Mouse (Mus musculus) heart, adult 2 months (tissue): ENCODE measurements at regions not wholly inside any gene's neighbourhood (a gene's known extent, or its start where the extent isn't known, plus 50 kb on each side); places are given as distances from the start of the nearest gene placed in this dataset.

ENCODE experiments used
- DNase-seq, 2 experiments: peaks; one replicate each; pipeline ENCODE4 v3.0.0; 2021
- H3K27ac ChIP-seq: fragments of 200-600 bp; 2 replicates; pipeline ENCODE4 v1.8.1; 2022
- H3K27me3 ChIP-seq: fragments of 200-500 bp; 2 replicates; pipeline ENCODE4 v1.6.1; 2012; ENCODE audit warnings: mild to moderate bottlenecking, low read length, inconsistent platforms, mixed read lengths; ENCODE audit not compliant: control insufficient read depth, insufficient read depth
- H3K36me3 ChIP-seq: fragments of 200-500 bp; 2 replicates; pipeline ENCODE4 v1.6.1; 2012; ENCODE audit warnings: low read length, inconsistent platforms; ENCODE audit not compliant: control insufficient read depth, insufficient read depth
- H3K4me1 ChIP-seq: fragments of 200-500 bp; 2 replicates; pipeline ENCODE4 v1.6.1; 2011; ENCODE audit warnings: low read length; ENCODE audit not compliant: control insufficient read depth, insufficient read depth
- H3K4me3 ChIP-seq: fragments of 200-600 bp; 2 replicates; pipeline ENCODE4 v1.8.1; 2022
- H3K79me2 ChIP-seq: fragments of 200-500 bp; replicated peaks from 2 replicates; pipeline ENCODE4 v1.6.1; 2012; ENCODE audit warnings: mild to moderate bottlenecking, inconsistent platforms, low read length, moderate library complexity, mixed read lengths; ENCODE audit not compliant: control insufficient read depth, insufficient read depth
- H3K9ac ChIP-seq: fragments of 200-500 bp; 2 replicates; pipeline ENCODE4 v1.6.1; 2012; ENCODE audit warnings: low read depth, mild to moderate bottlenecking, control low read depth, inconsistent platforms, low read length, mixed read lengths
- CTCF ChIP-seq: fragments of 200-600 bp; IDR thresholded peaks from 2 replicates; pipeline ENCODE4 v1.8.1; 2022; ENCODE audit warnings: antibody characterized with exemption, mild to moderate bottlenecking, moderate library complexity
- EP300 ChIP-seq: fragments of 200-500 bp; IDR thresholded peaks from 2 replicates; pipeline ENCODE4 v1.6.1; 2011; ENCODE audit warnings: low read depth, low read length, control low read depth; ENCODE audit not compliant: insufficient read depth
- POLR2A ChIP-seq: fragments of 200-500 bp; IDR thresholded peaks from 2 replicates; pipeline ENCODE4 v1.6.1; 2011; ENCODE audit warnings: mild to moderate bottlenecking, low read depth, low read length, control low read depth; ENCODE audit not compliant: insufficient read depth
- WGBS: fragments of 180-500 bp; shearing (Covaris S2); methylation state at CpG from one replicate; pipeline ENCODE4 v1.1.7; 2018; 5-methylcytosine and 5-hydroxymethylcytosine counted together
- intact Hi-C: fragments of 180-260 bp; cut with DNase I; formaldehyde crosslinking; loops from one replicate; pipeline ENCODE4 v1.15.1; 2025

- DNase-seq, result no peak
Observed at GRCm38 (mm10) chr8:115430793-115431192, 276.8 kb downstream of the Maf start.

GRCm38 (mm10) chr8:115429291-115429883 lies 278.2 kb downstream of the Maf start:
- Histone ChIP-seq H3K79me2 (no peaks in the 10 kb centered on the region), H3K9ac (no peak overlapping the region), H3K27ac (no peak overlapping the region), H3K36me3 (no peaks in the 10 kb centered on the region), H3K4me3 (no peak overlapping the region), H3K27me3 (no peaks in the 10 kb centered on the region), H3K4me1 (no peaks in the 10 kb centered on the region)
- no peak for TF ChIP-seq EP300
- no peak for TF ChIP-seq POLR2A
- TF ChIP-seq CTCF, result no peak
- no peak for DNase-seq
- 78% methylated on average over 3 of the region's 3 CpGs for WGBS
- intact Hi-C loops, result no loop called here

More at GRCm38 (mm10) chr8:115430793-115431192, 276.8 kb downstream of the Maf start:
- intact Hi-C loops, result no loop called here
- no peak overlapping the region for H3K9ac ChIP-seq
- H3K79me2 ChIP-seq, result no peaks in the 10 kb centered on the region
- TF ChIP-seq EP300, result no peak
- no peak for TF ChIP-seq POLR2A
- no peak for TF ChIP-seq CTCF
- no peak overlapping the region for H3K27ac ChIP-seq
- no peaks in the 10 kb centered on the region for H3K4me1 ChIP-seq
- no peaks in the 10 kb centered on the region for H3K36me3 ChIP-seq
- WGBS, result 67% methylated on average over 3 of the region's 3 CpGs
- H3K27me3 ChIP-seq, result no peaks in the 10 kb centered on the region
- no peak overlapping the region for H3K4me3 ChIP-seq

DNA sequence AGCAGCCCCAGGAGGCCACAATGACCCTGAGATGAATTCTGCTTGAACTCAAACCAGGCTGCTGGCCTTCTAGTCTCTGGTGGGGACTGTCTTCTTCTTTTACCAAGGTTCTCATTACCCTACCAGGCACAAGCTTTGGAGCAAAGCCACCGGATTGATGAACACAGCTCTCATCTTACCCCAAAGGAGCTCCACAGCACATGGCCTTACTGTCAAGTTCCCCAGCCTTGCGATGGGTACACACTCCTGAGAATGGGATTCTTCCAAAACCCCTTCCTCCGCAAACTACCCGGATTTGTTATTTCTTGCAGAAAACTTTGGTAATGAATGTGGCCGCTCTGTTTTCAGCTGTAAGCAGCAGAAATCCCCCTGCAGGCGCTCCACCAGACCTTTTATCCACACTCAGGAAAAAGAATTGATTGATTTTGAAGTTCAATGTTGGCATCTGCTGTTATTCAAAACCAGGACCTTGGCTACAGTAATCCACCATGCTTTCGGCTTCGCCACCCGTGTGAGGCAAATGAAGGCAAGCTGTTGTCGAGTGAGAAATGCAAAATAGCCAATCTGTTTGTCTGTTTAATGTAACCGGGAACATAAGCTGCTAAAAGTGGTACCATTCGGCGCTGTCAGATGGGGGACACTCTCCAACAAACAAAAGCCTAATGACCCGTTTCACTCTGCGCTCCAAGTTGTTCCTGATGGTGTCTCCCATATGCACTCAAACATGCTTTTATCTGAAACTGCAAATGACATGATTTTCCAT lies 278.9 kb downstream of the Maf start:
- TF ChIP-seq CTCF (no peak), EP300 (no peak), POLR2A (no peak)
- no peak for DNase-seq
- no peaks in the 10 kb centered on the region for H3K79me2 ChIP-seq
- WGBS, result 89% methylated on average over 15 of the region's 15 CpGs
- intact Hi-C loops, result no loop called here
- no peaks in the 10 kb centered on the region for H3K4me1 ChIP-seq
- H3K36me3 ChIP-seq, result no peaks in the 10 kb centered on the region
- H3K9ac ChIP-seq, result no peak overlapping the region
- no peak overlapping the region for H3K27ac ChIP-seq
- no peaks in the 10 kb centered on the region for H3K27me3 ChIP-seq
- H3K4me3 ChIP-seq, result no peak overlapping the region

DNA sequence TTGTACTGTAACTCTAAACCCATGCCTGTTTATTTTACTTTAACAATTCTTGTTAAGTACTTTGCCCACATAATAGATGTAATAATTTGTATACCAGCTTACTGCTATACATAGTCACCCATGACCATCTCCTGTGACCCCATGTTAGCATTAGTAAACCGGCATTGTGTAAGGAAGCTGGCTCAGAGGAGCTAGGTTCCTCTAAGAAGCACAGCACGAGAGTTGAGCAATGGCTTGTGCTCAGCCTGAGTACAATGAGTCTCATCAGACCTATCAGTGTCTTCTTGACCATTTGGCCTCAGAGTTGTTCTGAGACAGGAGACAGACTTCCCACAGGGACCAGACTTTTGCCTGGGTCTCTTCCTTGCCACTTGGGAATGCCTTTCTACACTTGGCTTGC lies 279.6 kb downstream of the Maf start:
- Histone ChIP-seq H3K4me1 (no peaks in the 10 kb centered on the region), H3K27me3 (no peaks in the 10 kb centered on the region), H3K4me3 (no peak overlapping the region), H3K27ac (no peak overlapping the region), H3K36me3 (no peaks in the 10 kb centered on the region), H3K9ac (no peak overlapping the region), H3K79me2 (no peaks in the 10 kb centered on the region)
- no peak for TF ChIP-seq EP300
- no peak for TF ChIP-seq CTCF
- no peak for TF ChIP-seq POLR2A
- 71% methylated on average over 2 of the region's 2 CpGs for WGBS
- no peak for DNase-seq
- intact Hi-C loops, result no loop called here

DNA sequence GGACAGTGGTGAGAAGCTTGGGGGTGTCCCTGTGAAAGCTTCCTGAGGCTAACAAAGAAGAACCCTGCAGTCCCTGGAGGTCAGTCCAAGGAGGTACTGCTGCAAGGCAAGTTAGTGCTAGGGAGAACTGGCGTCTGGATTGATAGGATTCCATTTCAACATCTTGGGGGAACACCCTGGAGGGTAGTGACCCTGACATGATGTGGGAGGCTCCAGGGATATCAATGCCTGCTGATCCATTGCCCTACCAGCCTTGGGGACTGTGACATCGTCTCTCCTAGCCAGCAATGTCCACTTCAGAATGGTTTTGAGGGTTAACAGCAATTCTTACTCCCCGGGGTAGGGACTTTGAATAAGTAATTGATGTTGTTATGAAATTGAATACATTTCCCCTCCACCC lies 280.1 kb downstream of the Maf start:
- intact Hi-C loops, result no loop called here
- no peak for TF ChIP-seq CTCF
- TF ChIP-seq POLR2A, result no peak
- TF ChIP-seq EP300, result no peak
- no peaks in the 10 kb centered on the region for H3K36me3 ChIP-seq
- WGBS, result 70% methylated on average over 3 of the region's 3 CpGs
- no peak overlapping the region for H3K27ac ChIP-seq
- no peaks in the 10 kb centered on the region for H3K4me1 ChIP-seq
- no peak for DNase-seq
- H3K79me2 ChIP-seq, result no peaks in the 10 kb centered on the region
- H3K27me3 ChIP-seq, result no peaks in the 10 kb centered on the region
- no peak overlapping the region for H3K9ac ChIP-seq
- H3K4me3 ChIP-seq, result no peak overlapping the region

GRCm38 (mm10) chr8:115426543-115426942 lies 281.1 kb downstream of the Maf start:
- no peak for TF ChIP-seq CTCF
- TF ChIP-seq POLR2A, result no peak
- no peak overlapping the region for H3K27ac ChIP-seq
- 90% methylated on average over 3 of the region's 3 CpGs for WGBS

More at GRCm38 (mm10) chr8:115426543-115426942, 281.1 kb downstream of the Maf start:
- intact Hi-C loops, result no loop called here
- Histone ChIP-seq H3K9ac (no peak overlapping the region), H3K36me3 (no peaks in the 10 kb centered on the region), H3K27me3 (no peaks in the 10 kb centered on the region), H3K4me1 (no peaks in the 10 kb centered on the region), H3K4me3 (no peak overlapping the region), H3K79me2 (no peaks in the 10 kb centered on the region)
- no peak for DNase-seq
